Mouse (Mus musculus): ENCODE results near the gene Nt5dc3. TPM values are rescaled to one million over a fixed set of nuclear protein-coding genes. Genes with fewer than 3 reads are reported as not detected.

Gene Nt5dc3
- polyA plus RNA-seq, 1 experiment from 2014 or later, result 8.6 TPM

GRCm38 (mm10) chr10:86826929-86827328, 48.1 kb downstream of the Nt5dc3 start:
- Histone ChIP-seq H3K4me3 (no peak overlapping the region), H3K36me3 (peaks cover 39% of the 10 kb centered on the region), H3K9ac (no peak overlapping the region), H3K27me3 (0 out of 2 replicates have a peak, but pooled peaks cover 1% of the 10 kb centered on the region), H3K4me2 (no peak overlapping the region), H3K4me1 (replicated peaks) (0 out of 2 replicates have a peak, but pooled peaks cover 2% of the 10 kb centered on the region), H3K9me3 (no peaks in the 10 kb centered on the region), H3K27ac (no peak overlapping the region)
- ATAC-seq (ENCODE audit: low FRiP score), result no peak
- 84% methylated on average over 3 of the region's 3 CpGs for WGBS

- Histone ChIP-seq H3K9me3 (no peaks in the 10 kb centered on the region), H3K27ac (no peak overlapping the region), H3K4me2 (no peak overlapping the region), H3K36me3 (peaks cover 43% of the 10 kb centered on the region), H3K9ac (no peak overlapping the region), H3K4me3 (no peak overlapping the region), H3K27me3 (no peaks in the 10 kb centered on the region), H3K4me1 (replicated peaks) (0 out of 2 replicates have a peak, but pooled peaks cover 2% of the 10 kb centered on the region)
- ATAC-seq (ENCODE audit: low FRiP score), result no peak
- 87% methylated on average over 15 of the region's 15 CpGs for WGBS
These were observed 49.7 kb downstream of the Nt5dc3 start for GRCm38 (mm10) chr10:86828221-86829135.

GRCm38 (mm10) chr10:86829515-86829914, 50.7 kb downstream of the Nt5dc3 start:
- Histone ChIP-seq H3K27ac (no peak overlapping the region), H3K4me2 (no peak overlapping the region), H3K4me3 (no peak overlapping the region), H3K9ac (no peak overlapping the region), H3K4me1 (replicated peaks) (0 out of 2 replicates have a peak, but pooled peaks cover 2% of the 10 kb centered on the region), H3K36me3 (peaks cover 48% of the 10 kb centered on the region), H3K27me3 (no peaks in the 10 kb centered on the region), H3K9me3 (no peaks in the 10 kb centered on the region)
- WGBS, result 92% methylated on average over 2 of the region's 2 CpGs
- no peak for ATAC-seq (ENCODE audit: low FRiP score)

- no peaks in the 10 kb centered on the region for H3K4me1 ChIP-seq (replicated peaks)
- no peak for ATAC-seq (ENCODE audit: low FRiP score)
- no peak overlapping the region for H3K27ac ChIP-seq
- H3K4me3 ChIP-seq, result no peak overlapping the region
- H3K36me3 ChIP-seq, result peaks cover 19% of the 10 kb centered on the region
- H3K4me2 ChIP-seq, result no peak overlapping the region
- no peaks in the 10 kb centered on the region for H3K9me3 ChIP-seq
- H3K9ac ChIP-seq, result no peak overlapping the region
- H3K27me3 ChIP-seq, result no peaks in the 10 kb centered on the region
- 84% methylated on average over 4 of the region's 4 CpGs for WGBS
These were observed 58.0 kb downstream of the Nt5dc3 start for GRCm38 (mm10) chr10:86836784-86837183.

GRCm38 (mm10) chr10:86838827-86839226, 60.0 kb downstream of the Nt5dc3 start:
- Histone ChIP-seq H3K27ac (no peak overlapping the region), H3K4me3 (no peak overlapping the region), H3K9ac (no peak overlapping the region), H3K4me2 (no peak overlapping the region), H3K27me3 (no peaks in the 10 kb centered on the region), H3K9me3 (no peaks in the 10 kb centered on the region), H3K36me3 (peaks cover 14% of the 10 kb centered on the region), H3K4me1 (replicated peaks) (no peaks in the 10 kb centered on the region)
- 88% methylated on average over 6 of the region's 6 CpGs for WGBS
- ATAC-seq (ENCODE audit: low FRiP score), result no peak

GRCm38 (mm10) chr10:86842659-86843058, 63.9 kb downstream of the Nt5dc3 start:
- Histone ChIP-seq H3K4me3 (no peak overlapping the region), H3K9me3 (no peaks in the 10 kb centered on the region), H3K9ac (no peak overlapping the region), H3K36me3 (no peaks in the 10 kb centered on the region), H3K27ac (no peak overlapping the region), H3K27me3 (no peaks in the 10 kb centered on the region), H3K4me2 (no peak overlapping the region), H3K4me1 (replicated peaks) (no peaks in the 10 kb centered on the region)
- ATAC-seq (ENCODE audit: low FRiP score), result no peak
- 90% methylated on average over 5 of the region's 5 CpGs for WGBS

GRCm38 (mm10) chr10:86846926-86847467, 68.2 kb downstream of the Nt5dc3 start:
- Histone ChIP-seq H3K27me3 (no peaks in the 10 kb centered on the region), H3K4me3 (no peak overlapping the region), H3K4me1 (replicated peaks) (peaks cover 4% of the 10 kb centered on the region; the same call in 1 of the 2 replicates), H3K9me3 (no peaks in the 10 kb centered on the region), H3K36me3 (no peaks in the 10 kb centered on the region), H3K27ac (no peak overlapping the region), H3K9ac (no peak overlapping the region), H3K4me2 (no peak overlapping the region)
- 87% methylated on average over 9 of the region's 9 CpGs for WGBS
- ATAC-seq (ENCODE audit: low FRiP score), result no peak

- ATAC-seq (ENCODE audit: low FRiP score), result no peak
These were observed 70.3 kb downstream of the Nt5dc3 start for GRCm38 (mm10) chr10:86849087-86849486.

GRCm38 (mm10) chr10:86849508-86849907, 70.7 kb downstream of the Nt5dc3 start:
- 83% methylated on average over 4 of the region's 4 CpGs for WGBS
- ATAC-seq (ENCODE audit: low FRiP score), result no peak
- Histone ChIP-seq H3K9ac (no peak overlapping the region), H3K4me2 (no peak overlapping the region), H3K27me3 (no peaks in the 10 kb centered on the region), H3K4me3 (no peak overlapping the region), H3K27ac (no peak overlapping the region), H3K36me3 (no peaks in the 10 kb centered on the region), H3K4me1 (replicated peaks) (peaks cover 4% of the 10 kb centered on the region; the same call in 1 of the 2 replicates), H3K9me3 (no peaks in the 10 kb centered on the region)

More at GRCm38 (mm10) chr10:86849087-86849486, 70.3 kb downstream of the Nt5dc3 start:
- Histone ChIP-seq H3K4me1 (replicated peaks) (peaks cover 4% of the 10 kb centered on the region; the same call in 1 of the 2 replicates), H3K4me2 (no peak overlapping the region), H3K9me3 (no peaks in the 10 kb centered on the region), H3K9ac (no peak overlapping the region), H3K27me3 (no peaks in the 10 kb centered on the region), H3K4me3 (no peak overlapping the region), H3K36me3 (no peaks in the 10 kb centered on the region), H3K27ac (no peak overlapping the region)
- WGBS, result 86% methylated on average over 4 of the region's 4 CpGs

GRCm38 (mm10) chr10:86852160-86852559, 73.4 kb downstream of the Nt5dc3 start:
- Histone ChIP-seq H3K27me3 (no peaks in the 10 kb centered on the region), H3K9me3 (no peaks in the 10 kb centered on the region), H3K4me3 (no peak overlapping the region), H3K36me3 (no peaks in the 10 kb centered on the region), H3K4me2 (no peak overlapping the region), H3K4me1 (replicated peaks) (peaks cover 4% of the 10 kb centered on the region; the same call in 1 of the 2 replicates), H3K9ac (no peak overlapping the region), H3K27ac (no peak overlapping the region)
- ATAC-seq (ENCODE audit: low FRiP score), result peak; percentile 46; the same call in 1 of the 2 replicates
- WGBS, result 86% methylated on average over 6 of the region's 6 CpGs

- Histone ChIP-seq H3K9me3 (no peaks in the 10 kb centered on the region), H3K36me3 (no peaks in the 10 kb centered on the region), H3K9ac (no peak overlapping the region), H3K4me1 (replicated peaks) (peaks cover 4% of the 10 kb centered on the region; the same call in 1 of the 2 replicates), H3K27ac (no peak overlapping the region), H3K27me3 (no peaks in the 10 kb centered on the region), H3K4me2 (no peak overlapping the region), H3K4me3 (no peak overlapping the region)
- ATAC-seq (ENCODE audit: low FRiP score), result no peak
- WGBS, result 92% methylated on average over 3 of the region's 3 CpGs
These were observed 74.6 kb downstream of the Nt5dc3 start for GRCm38 (mm10) chr10:86853433-86853832.

GRCm38 (mm10) chr10:86860396-86860795, 81.6 kb downstream of the Nt5dc3 start:
- Histone ChIP-seq H3K27me3 (no peaks in the 10 kb centered on the region), H3K4me1 (replicated peaks) (no peaks in the 10 kb centered on the region), H3K9ac (no peak overlapping the region), H3K4me3 (no peak overlapping the region), H3K36me3 (no peaks in the 10 kb centered on the region), H3K4me2 (no peak overlapping the region), H3K27ac (no peak overlapping the region), H3K9me3 (no peaks in the 10 kb centered on the region)
- ATAC-seq (ENCODE audit: low FRiP score), result no peak
- WGBS, result 81% methylated on average over 4 of the region's 4 CpGs

Measured in hindbrain, embryonic 13.5 days (tissue).